ENCODE assay signal across 8 mouse cellular contexts in the genomic region with DNA sequence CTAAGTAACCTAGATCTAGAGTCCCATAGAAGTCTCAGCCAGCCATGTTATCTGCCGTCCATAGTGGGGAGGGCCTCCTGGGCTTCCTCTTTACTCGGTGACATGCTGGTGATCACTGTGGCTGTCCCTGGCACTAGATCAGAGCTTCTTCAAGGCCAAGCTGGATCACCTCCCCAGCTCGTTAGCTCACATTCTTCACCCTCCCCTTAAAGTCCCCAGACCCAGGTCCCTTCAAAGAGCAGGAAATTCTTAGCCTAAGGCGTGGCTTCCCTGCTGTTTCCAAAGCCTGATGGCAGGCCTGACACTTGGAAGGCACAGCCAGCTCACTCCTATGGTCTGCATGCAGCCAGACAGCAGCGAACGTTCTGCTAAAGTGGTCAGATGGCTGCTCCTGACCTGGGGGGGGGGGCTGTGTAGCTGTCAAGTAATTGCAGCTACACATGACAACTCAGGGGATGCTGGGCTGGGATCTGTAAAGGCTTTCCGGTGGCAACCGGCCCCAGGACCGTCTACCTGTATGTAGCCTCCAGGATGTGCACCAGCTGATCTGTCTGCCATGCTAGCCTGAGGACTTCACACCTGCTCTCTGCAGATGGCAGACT.
A peak's percentile ranks its signal among the peaks of the same experiment; 100 is the strongest.
DNase-seq lines count a peak whose midpoint lies in the region; ATAC-seq and TF ChIP-seq lines count a peak whose summit lies in the region.

No protein-coding gene starts in this region.

- H3K79me2 ChIP-seq in MEL (ENCODE audit: control insufficient read depth, insufficient read depth, low read length, poor library complexity), result no peaks in the 10 kb centered on the region

- no peak overlapping the region for H3K4me3 ChIP-seq in kidney, embryonic 16.5 days (ENCODE audit: low read length)
- no peak overlapping the region for H3K4me3 ChIP-seq in MEL (ENCODE audit: control insufficient read depth in 1 of 2, insufficient read depth in 1 of 2, low read depth in 2 of 2, low read length in 2 of 2)
- H3K4me3 ChIP-seq in heart, embryonic 16.5 days (ENCODE audit: low read length), result no peak overlapping the region

- H3K9me3 ChIP-seq in kidney, embryonic 16.5 days (ENCODE audit: low read length), result no peaks in the 10 kb centered on the region
- no peaks in the 10 kb centered on the region for H3K9me3 ChIP-seq in MEL (replicated peaks; ENCODE audit: insufficient read depth, low read length)
- H3K9me3 ChIP-seq in heart, embryonic 16.5 days (replicated peaks; ENCODE audit: control insufficient read depth, low read length), result no peaks in the 10 kb centered on the region

- TF ChIP-seq CTCF in MEL (IDR thresholded peaks at IDR 0.05 in 2 of 3, conservative IDR thresholded peaks at IDR 0.05 in 1 of 3; ENCODE audit: control insufficient read depth in 1 of 3, insufficient read depth in 1 of 3, low read depth in 2 of 3, low read length in 3 of 3, poor library complexity in 1 of 3, severe bottlenecking in 1 of 3), result no peak

- TF ChIP-seq RAD21 in MEL (IDR thresholded peaks at IDR 0.05; ENCODE audit: low read depth, low read length), result no peak

- H3K4me2 ChIP-seq in kidney, embryonic 16.5 days (replicated peaks; ENCODE audit: low read depth, low read length), result no peak overlapping the region
- H3K4me2 ChIP-seq in heart, embryonic 16.5 days (ENCODE audit: low read depth, low read length), result no peak overlapping the region

- peak; percentile 3 for DNase-seq in cerebellum, adult 11 months
- DNase-seq in cerebellum, adult 18-20 months, result no peak
- DNase-seq in kidney, adult 11 months, result no peak
- DNase-seq in MEL (ENCODE audit: low read depth, low spot score), result peak; percentile 6
- no peak for DNase-seq in layer of hippocampus, postnatal 25 days (ENCODE audit: extremely low spot score in 1 of 2, low spot score in 1 of 2)

- no peak overlapping the region for H3K27ac ChIP-seq in kidney, embryonic 16.5 days (ENCODE audit: low read length)
- no peak overlapping the region for H3K27ac ChIP-seq in MEL (ENCODE audit: control insufficient read depth, low read depth, low read length)
- H3K27ac ChIP-seq in heart, embryonic 16.5 days (ENCODE audit: low read length), result no peak overlapping the region

- H3K4me1 ChIP-seq in kidney, embryonic 16.5 days (ENCODE audit: insufficient read depth, low read length), result peaks cover 25% of the 10 kb centered on the region
- no peaks in the 10 kb centered on the region for H3K4me1 ChIP-seq in MEL (ENCODE audit: control insufficient read depth in 1 of 2, insufficient read depth in 2 of 2, low read length in 2 of 2)
- H3K4me1 ChIP-seq in heart, embryonic 16.5 days (ENCODE audit: control insufficient read depth, insufficient read depth, low read length), result peaks cover 21% of the 10 kb centered on the region

- no peaks in the 10 kb centered on the region for H3K36me3 ChIP-seq in kidney, embryonic 16.5 days (ENCODE audit: insufficient read depth, low read length)
- no peaks in the 10 kb centered on the region for H3K36me3 ChIP-seq in MEL (ENCODE audit: control insufficient read depth in 1 of 2, insufficient read depth in 2 of 2, low read length in 2 of 2)
- H3K36me3 ChIP-seq in heart, embryonic 16.5 days (ENCODE audit: control insufficient read depth, insufficient read depth), result no peaks in the 10 kb centered on the region

- no peaks in the 10 kb centered on the region for H3K27me3 ChIP-seq in kidney, embryonic 16.5 days (ENCODE audit: insufficient read depth, low read length)
- peaks cover 0 to 1% of the 10 kb centered on the region in 2 experiments; a peak in 2 of 4 replicates for H3K27me3 ChIP-seq in MEL (ENCODE audit: control insufficient read depth in 1 of 2, insufficient read depth in 2 of 2, low read length in 2 of 2)
- H3K27me3 ChIP-seq in heart, embryonic 16.5 days (ENCODE audit: control insufficient read depth, insufficient read depth, low read length), result no peaks in the 10 kb centered on the region

- 43% methylated on average over 9 of the region's 9 CpGs for WGBS in kidney, embryonic 16.5 days
- 46% methylated on average over 9 of the region's 9 CpGs for WGBS in heart, embryonic 16.5 days

- 0 out of 2 replicates have a peak overlapping the region, but pooled peaks have one; percentile 1 for H3K9ac ChIP-seq in kidney, embryonic 16.5 days (replicated peaks; ENCODE audit: low read length)
- H3K9ac ChIP-seq in MEL (ENCODE audit: control insufficient read depth, low read depth, low read length, poor library complexity, severe bottlenecking), result no peak overlapping the region
- 0 out of 2 replicates have a peak overlapping the region, but pooled peaks have one; percentile 1 for H3K9ac ChIP-seq in heart, embryonic 16.5 days (ENCODE audit: low read length)

- no peak for ATAC-seq in kidney, embryonic 16.5 days (ENCODE audit: low FRiP score, low TSS enrichment)
- ATAC-seq in heart, embryonic 16.5 days (replicated peaks; ENCODE audit: extremely low read depth, insufficient read depth, low FRiP score), result peak; percentile 31
- no peak for ATAC-seq in erythroid progenitor cell, adult 5-6 weeks (replicated peaks; ENCODE audit: low FRiP score, poor library complexity, severe bottlenecking)

- no peak for TF ChIP-seq EP300 in MEL (IDR thresholded peaks at IDR 0.05; ENCODE audit: low read depth in 1 of 2, low read length in 2 of 2)

- TF ChIP-seq POLR2A in MEL (IDR thresholded peaks at IDR 0.05; ENCODE audit: control insufficient read depth in 1 of 2, insufficient read depth in 1 of 2, low read depth in 1 of 2, low read length in 2 of 2, poor library complexity in 1 of 2), result no peak

TF ChIP-seq in MEL, 35 proteins besides CTCF, POLR2A, EP300 and RAD21:
- TF ChIP-seq CHD2 (IDR thresholded peaks at IDR 0.05; ENCODE audit: low read length) (no peak), GATA1 (IDR thresholded peaks at IDR 0.05; ENCODE audit: low read depth, low read length) (no peak), SIN3A (IDR thresholded peaks at IDR 0.05; ENCODE audit: low read length) (no peak)

Comparison
In these comparisons a context has a peak if more than half of its experiments do, and no peak if none do; other contexts are left out.
1. DNase-seq: peak in cerebellum, adult 11 months (single experiment) and MEL (single experiment); none in cerebellum, adult 18-20 months (0 of 2), kidney, adult 11 months (single experiment) and layer of hippocampus, postnatal 25 days (0 of 2).